Mouse (Mus musculus): ENCODE data around the gene Znrf4. TPM values are rescaled to one million over a fixed set of nuclear protein-coding genes. Genes with fewer than 3 reads are reported as not detected.

The Znrf4 gene
- polyA plus RNA-seq, 1 experiment from 2014 or later: not detected

DNA sequence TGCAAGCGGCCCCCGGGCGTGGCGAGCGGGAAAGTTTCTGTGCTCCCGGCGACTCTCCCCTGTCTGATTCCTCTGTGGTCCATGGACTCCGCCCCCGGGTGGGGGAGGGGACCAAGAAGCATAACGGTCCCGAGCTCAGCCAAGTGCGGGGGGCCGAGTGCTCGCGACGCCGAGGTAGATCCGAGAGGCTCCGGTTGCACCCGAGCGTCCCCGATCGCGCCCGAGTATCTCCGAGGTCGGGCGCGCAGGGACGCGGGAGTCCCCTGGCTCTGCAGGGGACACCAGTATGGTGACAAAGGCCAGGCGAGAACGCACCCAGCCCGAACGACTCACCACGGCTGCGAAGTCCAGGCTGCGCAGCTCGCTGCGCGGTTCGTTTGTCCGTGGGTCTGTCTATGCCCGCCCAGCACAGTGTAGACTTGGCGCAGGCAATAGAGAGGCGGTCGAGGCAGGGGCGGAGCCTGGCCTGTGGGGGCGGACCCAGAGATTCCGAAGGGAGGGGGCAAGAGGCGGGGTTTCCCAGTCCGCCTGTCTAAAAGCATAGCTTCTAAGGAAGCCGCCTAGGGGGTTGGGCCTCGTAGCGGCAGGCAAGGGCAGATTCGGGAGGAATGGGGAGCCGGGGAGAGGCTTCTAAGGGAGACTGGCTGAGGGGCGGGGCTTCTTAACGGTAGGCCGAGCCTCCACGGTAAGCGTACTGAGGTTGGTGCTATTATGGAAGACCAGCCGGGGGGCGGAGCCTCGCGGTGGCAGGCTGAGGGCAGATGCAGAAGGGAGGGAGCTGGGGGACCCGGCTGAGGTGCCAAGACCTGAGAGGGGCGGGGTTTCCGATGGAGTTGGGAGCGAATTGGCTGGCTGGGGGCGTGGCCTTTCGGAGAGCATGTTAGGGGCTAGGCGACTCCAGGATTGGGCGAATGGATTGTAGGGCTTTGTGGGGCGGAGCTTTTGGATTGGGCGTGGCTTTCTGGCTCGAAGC, 50.2 kb downstream of the Znrf4 start:
- Histone ChIP-seq H3K9ac (replicated peaks; ENCODE audit: low read depth, low read length) (peak overlapping the region; percentile 63), H3K4me2 (ENCODE audit: low read depth, low read length) (peak overlapping the region; percentile 55), H3K36me3 (ENCODE audit: control insufficient read depth, insufficient read depth, low read length) (peaks cover 4% of the 10 kb centered on the region; the same call in 1 of the 2 replicates), H3K4me1 (ENCODE audit: control insufficient read depth, insufficient read depth, low read length) (peaks cover 38% of the 10 kb centered on the region), H3K27ac (ENCODE audit: low read depth, low read length) (peak overlapping the region; percentile 82), H3K27me3 (ENCODE audit: control insufficient read depth, insufficient read depth, low read length) (no peaks in the 10 kb centered on the region), H3K4me3 (ENCODE audit: low read depth, low read length) (peak overlapping the region; percentile 50), H3K9me3 (ENCODE audit: control insufficient read depth, low read length) (no peaks in the 10 kb centered on the region)
- peak; percentile 91 for ATAC-seq (ENCODE audit: low read depth)
- under 1% methylated on average over 72 of the region's 77 CpGs for WGBS

Other genes starting within 250 kb of the Znrf4 start
- gene Ticam1, start 235.6 kb downstream of the Znrf4 start, polyA plus RNA-seq (2014; fragmentation: Nextera tagmentation; extraction: Ambion mirVana): 0.92 and 1.7 TPM in 2 replicates
- 6.9 and 13.2 TPM in 2 replicates for gene Plin3, start 219.6 kb downstream of the Znrf4 start, polyA plus RNA-seq (2014; fragmentation: Nextera tagmentation; extraction: Ambion mirVana)
- not detected in 2 replicates for gene Arrdc5, start 212.1 kb downstream of the Znrf4 start, polyA plus RNA-seq (2014; fragmentation: Nextera tagmentation; extraction: Ambion mirVana)
- gene Uhrf1, start 209.1 kb downstream of the Znrf4 start, polyA plus RNA-seq (2014; fragmentation: Nextera tagmentation; extraction: Ambion mirVana): 5.7 and 9.4 TPM in 2 replicates
- 58.6 and 66.1 TPM in 2 replicates for gene Kdm4b, start 186.4 kb downstream of the Znrf4 start, polyA plus RNA-seq (2014; fragmentation: Nextera tagmentation; extraction: Ambion mirVana)
- 255 and 266 TPM in 2 replicates for gene Ptprs, start 35.9 kb downstream of the Znrf4 start, polyA plus RNA-seq (2014; fragmentation: Nextera tagmentation; extraction: Ambion mirVana)
- gene Gm20219, start 42.0 kb upstream of the Znrf4 start, polyA plus RNA-seq (2014; fragmentation: Nextera tagmentation; extraction: Ambion mirVana): 1.5 and 1.9 TPM in 2 replicates
- 56.2 and 58.4 TPM in 2 replicates for gene Safb2, start 72.2 kb upstream of the Znrf4 start, polyA plus RNA-seq (2014; fragmentation: Nextera tagmentation; extraction: Ambion mirVana)
- 80.9 and 84.8 TPM in 2 replicates for gene Safb, start 72.4 kb upstream of the Znrf4 start, polyA plus RNA-seq (2014; fragmentation: Nextera tagmentation; extraction: Ambion mirVana)
- gene 2410015M20Rik, start 97.3 kb upstream of the Znrf4 start, polyA plus RNA-seq (2014; fragmentation: Nextera tagmentation; extraction: Ambion mirVana): 177 and 190 TPM in 2 replicates
- 1,033 and 1,098 TPM in 2 replicates for gene Rpl36, start 101.0 kb upstream of the Znrf4 start, polyA plus RNA-seq (2014; fragmentation: Nextera tagmentation; extraction: Ambion mirVana)
- 40.7 and 45.6 TPM in 2 replicates for gene Lonp1, start 114.5 kb upstream of the Znrf4 start, polyA plus RNA-seq (2014; fragmentation: Nextera tagmentation; extraction: Ambion mirVana)
- gene Catsperd, start 115.7 kb upstream of the Znrf4 start, polyA plus RNA-seq (2014; fragmentation: Nextera tagmentation; extraction: Ambion mirVana): 2.6 and 3.7 TPM in 2 replicates
- 93.6 and 95.9 TPM in 2 replicates for gene Ranbp3, start 160.9 kb upstream of the Znrf4 start, polyA plus RNA-seq (2014; fragmentation: Nextera tagmentation; extraction: Ambion mirVana)
- 570 and 693 TPM in 2 replicates for gene Ndufa11, start 205.3 kb upstream of the Znrf4 start, polyA plus RNA-seq (2014; fragmentation: Nextera tagmentation; extraction: Ambion mirVana)
- 16.9 and 19.4 TPM in 2 replicates for gene Vmac, start 205.6 kb upstream of the Znrf4 start, polyA plus RNA-seq (2014; fragmentation: Nextera tagmentation; extraction: Ambion mirVana)
- 1.9 and 2.9 TPM in 2 replicates for gene Nrtn, start 245.1 kb upstream of the Znrf4 start, polyA plus RNA-seq (2014; fragmentation: Nextera tagmentation; extraction: Ambion mirVana)